Mouse (Mus musculus): ENCODE data around the gene Ptpro.

DNA sequence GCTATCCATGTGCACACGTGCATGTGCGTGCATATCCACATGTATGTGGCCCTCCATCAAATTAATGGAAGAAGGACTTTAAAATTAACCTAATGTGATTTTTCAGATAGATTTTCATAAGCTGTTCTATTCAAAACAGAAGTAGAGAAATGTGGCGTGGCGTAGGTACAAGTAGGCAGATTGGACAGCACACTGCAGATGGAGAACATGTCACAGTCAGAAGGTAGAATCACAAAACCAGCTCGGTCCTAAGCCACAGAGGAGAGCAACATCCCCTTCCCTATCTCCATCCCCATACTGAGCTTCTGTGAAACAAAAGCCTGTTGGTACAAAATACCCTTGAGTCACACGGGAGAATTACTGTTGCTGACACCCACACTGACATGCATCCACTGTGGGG, 34.3 kb downstream of the Ptpro start:
- TF ChIP-seq CTCF (IDR thresholded peaks at IDR 0.05; ENCODE audit: insufficient read depth, low read length) = no peak
- TF ChIP-seq POLR2A (IDR thresholded peaks at IDR 0.05; ENCODE audit: borderline replicate concordance, extremely low read depth, low read depth, low read length) = no peak
